Mouse (Mus musculus) brown adipose tissue, adult 24 weeks (tissue): ENCODE measurements at regions not wholly inside any gene's neighbourhood (a gene's known extent, or its start where the extent isn't known, plus 50 kb on each side); places are given as distances from the start of the nearest gene placed in this dataset.

Experiments used
- H3K27ac ChIP-seq: fragments of 200-500 bp; replicated peaks from 2 replicates; pipeline ENCODE4 v1.5.1; 2012; ENCODE audit warnings: low read depth, mild to moderate bottlenecking, low read length
- H3K4me1 ChIP-seq: fragments of 200-500 bp; 2 replicates; pipeline ENCODE4 v1.6.1; 2012; ENCODE audit warnings: low read length, mixed read lengths; ENCODE audit not compliant: control insufficient read depth, insufficient read depth, insufficient read length
- H3K4me3 ChIP-seq: fragments of 200-500 bp; 2 replicates; pipeline ENCODE4 v1.5.1; 2012; ENCODE audit warnings: low read depth, mild to moderate bottlenecking, low read length, moderate library complexity; ENCODE audit not compliant: insufficient read depth

DNA sequence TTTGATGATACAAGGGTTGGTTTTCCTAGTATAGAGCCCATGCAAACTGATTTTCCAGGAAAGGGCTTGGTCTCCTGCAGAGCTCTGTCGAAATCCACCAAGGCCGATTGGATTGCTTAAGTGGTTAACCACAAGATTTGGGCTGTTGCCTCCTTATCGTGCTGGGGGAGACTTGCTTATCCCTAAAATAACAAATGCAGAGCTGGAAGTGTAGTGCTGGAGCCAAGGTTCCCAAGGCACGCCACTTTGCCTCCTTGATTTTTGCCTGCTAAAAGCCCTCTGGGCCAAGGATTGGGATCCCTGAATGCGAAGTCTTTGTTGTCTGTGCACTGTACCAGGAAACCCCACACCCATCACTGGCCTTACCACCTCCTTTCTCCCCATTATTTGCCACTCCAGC, 52.8 kb upstream of the Tmem178 start:
- Histone ChIP-seq H3K4me1 (peaks cover 8% of the 10 kb centered on the region; the same call in 1 of the 2 replicates), H3K27ac (no peak overlapping the region), H3K4me3 (no peak overlapping the region)

DNA sequence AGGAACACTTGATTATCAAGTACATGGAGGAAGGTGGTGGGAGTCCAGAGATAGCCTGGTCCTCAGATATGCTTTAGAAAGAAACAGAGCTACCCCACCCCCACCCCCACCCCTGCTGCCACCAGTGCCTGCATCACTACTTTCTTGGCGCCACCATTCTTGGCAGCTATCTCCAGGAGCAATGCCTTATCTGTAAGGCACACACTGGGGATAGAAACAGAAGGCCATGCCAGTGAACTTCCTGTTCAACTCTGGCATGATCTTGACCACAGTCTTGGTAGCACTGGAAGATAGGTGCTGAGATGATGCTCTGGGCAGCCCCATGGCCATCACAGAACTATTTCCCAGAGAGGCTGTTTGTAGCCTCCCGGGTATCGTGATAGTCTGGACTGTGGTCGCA, 55.3 kb upstream of the Tmem178 start:
- Histone ChIP-seq H3K27ac (no peak overlapping the region), H3K4me1 (peaks cover 8% of the 10 kb centered on the region; the same call in 1 of the 2 replicates), H3K4me3 (no peak overlapping the region)

DNA sequence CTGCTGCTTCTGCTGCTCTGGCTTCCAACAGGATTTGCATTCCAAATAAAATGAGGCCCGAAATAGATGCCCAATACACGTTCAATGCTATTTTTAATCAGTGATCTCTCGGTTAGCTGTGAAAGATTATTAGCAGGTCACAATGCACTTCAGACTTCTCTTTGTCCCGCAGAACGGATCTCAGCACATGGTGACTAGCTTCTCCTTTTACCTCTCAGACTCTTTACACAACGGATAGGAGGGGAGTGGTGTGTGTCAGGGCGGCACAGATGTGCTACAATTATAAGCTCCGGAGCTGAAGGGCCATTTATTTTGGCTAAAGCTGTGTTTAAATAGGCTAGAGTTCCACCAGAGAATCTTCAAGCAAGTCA, 56.7 kb upstream of the Tmem178 start:
- Histone ChIP-seq H3K4me3 (no peak overlapping the region), H3K27ac (no peak overlapping the region)

DNA sequence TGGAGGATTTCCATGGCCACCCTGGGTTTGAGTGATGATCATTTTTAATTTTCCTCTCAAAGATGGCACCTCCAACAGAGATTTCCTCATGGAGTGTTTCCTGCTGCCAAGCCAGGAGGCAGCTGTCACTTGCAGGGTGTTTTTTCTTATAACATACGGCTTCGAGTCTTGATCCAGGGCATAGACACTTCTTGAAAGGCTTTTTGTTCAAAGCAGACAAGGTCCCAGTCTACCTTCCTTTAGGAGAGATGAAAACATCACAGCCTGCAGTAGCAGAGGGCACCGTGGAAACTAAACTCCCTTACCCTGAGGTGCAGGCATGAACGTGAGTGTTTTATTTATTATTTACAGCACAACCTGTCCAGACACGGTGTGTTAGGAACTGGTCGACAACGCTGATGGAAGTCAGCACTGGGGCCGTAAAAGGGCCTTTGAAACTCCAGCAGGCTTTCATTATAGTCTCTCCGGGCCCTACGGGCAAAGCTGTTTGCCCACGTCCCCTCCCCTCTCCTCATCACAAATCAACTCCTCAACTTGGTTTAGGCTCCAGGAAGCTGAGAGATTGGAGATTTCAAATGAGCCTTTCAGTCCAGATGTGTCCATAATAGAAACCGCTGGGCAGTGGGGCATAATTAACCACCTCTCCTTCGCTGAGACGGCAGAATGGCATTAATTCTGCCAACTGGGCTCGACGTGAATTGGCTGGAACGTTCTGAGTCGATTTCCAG, 57.2 kb upstream of the Tmem178 start:
- no peak overlapping the region for H3K27ac ChIP-seq
- peaks cover 8% of the 10 kb centered on the region; the same call in 1 of the 2 replicates for H3K4me1 ChIP-seq
- H3K4me3 ChIP-seq: no peak overlapping the region

More for the DNA sequence above, 56.7 kb upstream of the Tmem178 start:
- H3K4me1 ChIP-seq: peaks cover 8% of the 10 kb centered on the region; the same call in 1 of the 2 replicates

DNA sequence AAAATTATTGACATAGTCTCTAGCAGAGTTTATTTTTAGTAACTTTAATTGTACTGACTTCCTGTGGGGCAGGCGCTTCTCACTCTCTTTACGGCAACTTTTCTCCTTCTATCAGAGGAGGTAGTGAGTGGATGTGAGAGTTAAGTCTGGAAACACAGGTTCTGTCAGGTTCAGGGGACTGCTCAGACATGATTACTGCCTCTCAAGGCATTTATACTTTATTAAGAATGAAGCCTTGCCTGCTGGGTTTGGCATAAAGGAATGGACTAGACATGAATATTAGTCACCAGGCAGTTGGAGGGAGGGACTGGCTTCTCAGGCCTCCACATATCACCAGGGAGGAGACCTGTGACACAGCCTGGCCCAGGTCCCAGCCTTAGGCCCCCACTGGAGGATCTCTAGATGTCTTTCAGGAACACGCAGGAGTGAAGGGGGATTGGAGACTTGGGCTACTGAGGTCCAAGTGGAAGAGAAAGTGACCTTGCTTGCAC, 58.2 kb upstream of the Tmem178 start:
- Histone ChIP-seq H3K4me3 (no peak overlapping the region), H3K27ac (no peak overlapping the region), H3K4me1 (peaks cover 1% of the 10 kb centered on the region; the same call in 1 of the 2 replicates)

DNA sequence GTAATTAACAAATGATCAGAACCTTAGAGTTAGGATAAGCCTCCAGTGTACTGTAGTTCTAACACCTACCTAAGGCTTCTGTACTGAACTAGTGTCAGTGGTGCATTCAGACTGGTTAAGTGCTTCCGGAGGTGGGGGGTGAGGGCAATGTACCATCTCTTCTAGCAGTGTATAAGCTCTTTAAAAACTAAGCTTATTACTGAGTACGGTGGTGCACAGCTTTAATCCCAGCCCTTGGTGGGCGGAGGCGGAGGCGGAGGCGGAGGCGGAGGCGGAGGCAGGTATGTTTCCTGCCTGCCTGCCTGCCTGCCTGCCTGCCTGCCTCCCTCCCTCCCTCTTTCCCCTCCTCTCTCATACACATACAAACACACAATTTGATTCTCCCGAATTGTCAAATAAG, 58.7 kb upstream of the Tmem178 start:
- Histone ChIP-seq H3K27ac (no peak overlapping the region), H3K4me1 (no peaks in the 10 kb centered on the region), H3K4me3 (no peak overlapping the region)

DNA sequence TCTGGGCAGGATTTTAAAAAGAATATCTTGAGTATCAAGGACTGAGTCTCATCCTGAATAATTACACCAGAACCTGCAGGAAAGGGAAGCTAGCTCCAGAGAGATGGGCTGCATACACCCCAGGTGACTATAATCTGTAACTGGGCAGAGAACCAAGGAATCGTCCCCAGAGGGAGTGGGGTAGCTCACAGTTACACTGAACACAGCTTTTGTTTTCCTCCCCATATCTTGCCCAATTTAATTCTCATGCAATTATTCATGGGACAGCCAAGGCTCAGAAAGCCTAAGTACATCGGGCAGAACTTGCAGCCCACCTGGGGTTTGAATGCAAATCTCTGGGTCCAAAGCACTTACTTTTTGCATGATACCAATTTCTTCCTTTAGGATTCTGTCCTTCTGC, 59.5 kb upstream of the Tmem178 start:
- no peak overlapping the region for H3K4me3 ChIP-seq
- no peak overlapping the region for H3K27ac ChIP-seq
- H3K4me1 ChIP-seq: no peaks in the 10 kb centered on the region

DNA sequence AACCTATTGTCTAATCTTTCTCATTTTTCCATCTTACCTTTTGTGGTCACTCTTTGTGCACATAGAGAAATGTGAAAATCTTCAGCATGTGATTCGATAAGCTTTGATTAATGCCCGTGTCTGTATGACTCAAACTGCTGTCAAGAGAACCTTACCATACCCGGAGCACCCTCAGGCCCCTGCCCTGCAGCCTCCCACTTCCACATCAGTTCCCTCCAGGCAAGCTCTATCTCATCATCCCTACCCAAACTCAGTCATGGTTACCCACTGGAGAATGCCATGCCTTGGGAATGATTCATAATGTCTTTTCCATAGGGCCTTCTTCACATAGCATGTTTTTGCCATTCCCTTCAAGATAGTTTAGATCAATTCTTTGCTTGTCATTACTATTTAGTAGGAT, 62.0 kb upstream of the Tmem178 start:
- no peaks in the 10 kb centered on the region for H3K4me1 ChIP-seq

DNA sequence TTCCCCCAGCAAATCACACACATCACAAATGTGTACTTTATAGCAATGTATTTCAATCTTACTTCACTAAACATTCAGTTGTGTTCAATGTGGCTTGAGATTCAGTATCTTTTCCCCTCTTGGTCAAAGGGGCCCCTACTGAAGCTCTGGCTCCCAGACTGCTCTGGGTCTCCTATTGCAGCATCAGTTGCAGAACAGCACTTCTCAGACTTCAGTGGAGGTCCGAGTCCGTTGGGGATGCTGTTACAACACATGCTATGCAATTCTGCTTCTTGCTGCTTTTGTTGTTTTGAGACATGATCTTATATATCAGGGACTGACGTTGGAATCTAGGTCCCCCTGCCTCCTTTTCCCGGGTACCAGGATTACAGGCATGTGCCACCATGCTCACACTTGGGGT, 64.1 kb upstream of the Tmem178 start:
- Histone ChIP-seq H3K27ac (no peak overlapping the region), H3K4me3 (no peak overlapping the region), H3K4me1 (no peaks in the 10 kb centered on the region)

More for the DNA sequence above, 62.0 kb upstream of the Tmem178 start:
- Histone ChIP-seq H3K27ac (no peak overlapping the region), H3K4me3 (no peak overlapping the region)

DNA sequence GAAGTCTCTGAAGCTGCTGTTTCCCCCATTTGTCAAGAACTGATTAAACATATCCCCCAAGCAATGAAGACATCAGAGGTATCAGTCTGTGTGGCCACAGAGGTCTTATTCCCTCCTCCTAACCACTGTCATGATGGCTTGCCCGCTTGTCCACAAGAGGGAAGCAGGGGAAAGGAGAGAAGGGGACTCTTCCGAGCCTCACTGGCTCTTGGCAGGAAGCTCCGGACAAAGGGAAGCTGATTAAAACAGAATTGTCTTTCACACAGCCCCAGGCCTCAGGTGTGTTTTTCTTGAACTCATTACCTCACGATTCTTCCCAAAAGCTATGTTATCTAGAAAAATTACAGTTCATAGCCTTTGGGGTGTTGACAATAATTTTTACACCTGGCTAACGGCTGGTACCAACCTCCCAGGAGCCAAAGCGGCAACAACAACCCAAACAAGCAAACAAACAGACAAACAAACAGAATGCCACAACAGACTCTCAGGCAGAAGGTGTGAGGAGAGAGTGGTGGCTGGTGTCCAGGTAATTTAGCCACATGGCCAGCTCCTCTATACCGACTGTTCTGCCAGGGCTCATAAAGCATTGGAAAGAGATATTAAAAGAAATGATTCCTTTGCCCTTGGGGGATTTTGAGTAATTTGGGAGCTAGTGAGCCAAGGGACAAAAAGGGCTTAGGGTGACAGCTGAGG, 68.9 kb upstream of the Tmem178 start:
- H3K4me1 ChIP-seq: no peaks in the 10 kb centered on the region
- H3K4me3 ChIP-seq: no peak overlapping the region
- H3K27ac ChIP-seq: no peak overlapping the region

DNA sequence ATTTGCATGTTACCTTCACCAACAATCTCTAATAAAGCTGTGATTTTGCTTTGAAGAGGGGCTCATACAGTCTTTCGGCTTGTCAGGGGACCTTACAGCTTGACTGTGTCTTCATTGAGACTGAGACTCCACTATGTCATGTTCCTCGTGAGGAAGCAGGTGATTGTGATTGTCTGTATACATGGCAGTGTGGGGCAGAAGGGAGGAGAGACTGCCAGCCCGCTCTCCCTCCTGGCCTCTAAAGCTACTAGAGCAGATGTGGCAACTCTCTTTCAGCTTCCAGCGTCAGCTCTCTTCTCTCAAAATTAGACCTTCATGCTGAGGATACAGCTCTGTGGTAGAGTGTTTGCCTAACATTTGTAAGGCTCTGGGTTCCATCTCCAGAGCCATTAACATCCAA, 73.5 kb upstream of the Tmem178 start:
- H3K27ac ChIP-seq: no peak overlapping the region
- no peak overlapping the region for H3K4me3 ChIP-seq
- no peaks in the 10 kb centered on the region for H3K4me1 ChIP-seq

DNA sequence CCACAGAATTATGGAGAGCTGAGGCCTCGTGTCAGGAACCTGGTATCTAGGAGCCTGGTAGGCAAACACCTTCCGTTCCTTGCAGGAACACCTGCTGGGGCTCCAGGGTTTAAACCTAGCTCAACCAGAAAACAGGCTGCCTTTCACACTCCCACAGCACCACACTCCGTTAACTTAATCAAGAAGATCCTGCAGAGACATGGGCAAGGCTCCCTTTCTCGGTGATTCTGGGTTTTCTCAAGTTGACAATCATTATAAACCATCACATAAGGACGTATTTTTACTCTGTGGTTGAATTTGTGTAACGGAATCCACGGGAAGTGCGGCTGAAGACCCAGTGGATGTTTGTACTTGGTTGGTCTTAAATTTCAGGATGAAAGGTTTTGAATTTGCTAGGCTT, 82.1 kb upstream of the Tmem178 start:
- Histone ChIP-seq H3K27ac (no peak overlapping the region), H3K4me1 (no peaks in the 10 kb centered on the region), H3K4me3 (no peak overlapping the region)

DNA sequence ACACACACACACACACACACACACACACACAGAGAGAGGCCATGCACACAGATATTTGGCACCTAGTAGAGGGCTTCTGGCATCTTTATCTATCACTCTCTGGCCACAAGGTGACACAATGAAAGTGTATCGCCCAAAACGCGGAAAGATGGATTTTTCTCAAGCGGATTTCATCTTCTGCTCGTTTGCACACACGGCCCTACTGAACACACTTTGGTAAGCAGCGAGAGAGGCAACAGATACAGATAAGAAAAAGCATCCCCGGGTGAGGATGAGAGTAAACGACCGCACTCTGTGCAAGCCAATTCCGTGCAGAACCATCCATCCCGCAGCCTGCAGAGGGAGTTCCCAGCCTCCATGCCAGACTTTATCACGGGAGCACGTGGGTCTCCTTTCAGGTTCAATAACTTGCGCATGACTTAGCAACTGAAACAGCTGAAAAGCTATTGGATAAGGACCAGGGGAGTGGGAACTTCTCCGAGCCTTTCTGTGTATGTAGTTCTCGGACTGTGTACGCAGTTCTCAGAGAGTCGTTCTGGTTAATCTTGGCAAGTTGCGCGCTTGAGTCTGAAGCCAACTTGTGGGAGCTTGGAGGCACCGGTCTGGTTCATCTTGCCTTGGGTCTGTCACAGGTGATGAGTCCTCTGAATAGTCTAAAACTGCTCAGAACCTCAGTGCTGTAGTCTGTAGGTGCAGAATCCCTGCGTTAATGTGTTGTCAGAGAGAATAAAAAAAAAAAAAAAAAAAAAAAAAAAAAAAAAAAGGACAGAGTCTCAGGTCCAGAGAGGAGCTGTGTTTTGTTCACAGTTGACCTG, 97.2 kb upstream of the Tmem178 start:
- no peak overlapping the region for H3K27ac ChIP-seq
- no peak overlapping the region for H3K4me3 ChIP-seq
- H3K4me1 ChIP-seq: no peaks in the 10 kb centered on the region

DNA sequence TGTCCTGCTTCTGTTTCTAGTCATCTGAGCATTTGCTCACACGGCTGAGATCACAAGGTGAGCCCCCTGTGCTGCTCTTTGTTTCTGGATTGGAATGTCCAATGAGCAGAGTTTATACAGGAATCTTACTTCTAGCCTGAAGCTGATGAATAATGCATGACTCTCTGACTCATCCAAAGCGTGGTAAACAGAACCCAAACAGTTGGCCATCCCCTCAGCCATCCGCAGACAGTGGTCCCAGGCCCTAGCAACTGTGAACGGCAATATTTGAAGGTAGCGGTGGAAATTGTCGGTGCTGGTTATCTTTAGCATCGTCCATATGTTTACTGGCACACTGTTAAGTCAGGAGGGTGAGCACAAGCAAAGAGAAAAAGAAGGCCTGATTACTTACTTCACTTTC, 99.1 kb upstream of the Tmem178 start:
- Histone ChIP-seq H3K27ac (no peak overlapping the region), H3K4me3 (no peak overlapping the region), H3K4me1 (no peaks in the 10 kb centered on the region)

DNA sequence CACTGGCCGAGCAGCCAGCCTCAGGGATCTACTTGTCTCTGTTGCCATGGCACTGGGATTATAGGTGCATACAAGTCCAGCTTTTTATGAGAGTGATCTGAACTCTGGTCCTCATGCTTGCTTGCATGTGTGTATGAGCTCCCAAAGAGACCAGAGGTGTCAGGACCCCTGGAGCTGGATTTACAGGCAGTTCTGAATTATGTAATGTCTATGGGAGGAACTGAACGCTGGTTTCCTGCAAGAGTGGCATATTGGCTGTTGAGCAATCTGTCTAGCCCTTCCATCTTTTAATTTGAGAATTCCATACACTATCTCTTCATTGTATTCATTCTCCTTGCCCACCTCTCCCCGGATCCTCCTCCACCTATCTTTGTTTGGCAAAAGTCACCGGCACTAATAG, 102.5 kb upstream of the Tmem178 start:
- Histone ChIP-seq H3K4me3 (no peak overlapping the region), H3K27ac (no peak overlapping the region), H3K4me1 (no peaks in the 10 kb centered on the region)
